Mouse (Mus musculus): ENCODE results near the gene Mdfic. TPM values are rescaled to one million over a fixed set of nuclear protein-coding genes. Genes with fewer than 3 reads are reported as not detected.

Gene Mdfic
- polyA plus RNA-seq, 1 experiment from 2014 or later, result 7.0 TPM

- Histone ChIP-seq H3K4me1 (ENCODE audit: control insufficient read depth, insufficient read depth, low read length) (peaks cover 12% of the 10 kb centered on the region), H3K27me3 (ENCODE audit: control insufficient read depth, insufficient read depth, low read length) (no peaks in the 10 kb centered on the region)
These were observed 27.1 kb downstream of the Mdfic start for GRCm38 (mm10) chr6:15747396-15748155.

GRCm38 (mm10) chr6:15748236-15748635 is 27.8 kb downstream of the Mdfic start:
- Histone ChIP-seq H3K4me3 (replicated peaks; ENCODE audit: low read length) (no peak overlapping the region), H3K4me1 (ENCODE audit: control insufficient read depth, insufficient read depth, low read length) (peaks cover 7% of the 10 kb centered on the region), H3K4me2 (ENCODE audit: low read depth, low read length) (no peak overlapping the region), H3K9me3 (replicated peaks; ENCODE audit: control insufficient read depth, low read length) (0 out of 2 replicates have a peak, but pooled peaks cover 3% of the 10 kb centered on the region), H3K36me3 (ENCODE audit: control insufficient read depth, insufficient read depth, low read length) (0 out of 2 replicates have a peak, but pooled peaks cover 11% of the 10 kb centered on the region), H3K9ac (ENCODE audit: low read length) (no peak overlapping the region), H3K27ac (ENCODE audit: low read length) (no peak overlapping the region), H3K27me3 (ENCODE audit: control insufficient read depth, insufficient read depth, low read length) (no peaks in the 10 kb centered on the region)
- 83% methylated on average over 1 of the region's 1 CpGs for WGBS
- no peak for ATAC-seq (ENCODE audit: insufficient read depth, low FRiP score)

More at GRCm38 (mm10) chr6:15747396-15748155, 27.1 kb downstream of the Mdfic start:
- H3K9me3 ChIP-seq (replicated peaks; ENCODE audit: control insufficient read depth, low read length), result 0 out of 2 replicates have a peak, but pooled peaks cover 3% of the 10 kb centered on the region
- no peak for ATAC-seq (ENCODE audit: insufficient read depth, low FRiP score)
- no peak overlapping the region for H3K4me3 ChIP-seq (replicated peaks; ENCODE audit: low read length)
- no peak overlapping the region for H3K4me2 ChIP-seq (ENCODE audit: low read depth, low read length)
- H3K27ac ChIP-seq (ENCODE audit: low read length), result no peak overlapping the region
- WGBS, result 85% methylated on average over 5 of the region's 5 CpGs
- H3K36me3 ChIP-seq (ENCODE audit: control insufficient read depth, insufficient read depth, low read length), result 0 out of 2 replicates have a peak, but pooled peaks cover 11% of the 10 kb centered on the region
- H3K9ac ChIP-seq (ENCODE audit: low read length), result no peak overlapping the region

GRCm38 (mm10) chr6:15748943-15749342 is 28.5 kb downstream of the Mdfic start:
- H3K4me3 ChIP-seq (replicated peaks; ENCODE audit: low read length), result no peak overlapping the region
- no peaks in the 10 kb centered on the region for H3K4me1 ChIP-seq (ENCODE audit: control insufficient read depth, insufficient read depth, low read length)
- ATAC-seq (ENCODE audit: insufficient read depth, low FRiP score), result no peak
- H3K9ac ChIP-seq (ENCODE audit: low read length), result no peak overlapping the region
- 0 out of 2 replicates have a peak, but pooled peaks cover 11% of the 10 kb centered on the region for H3K36me3 ChIP-seq (ENCODE audit: control insufficient read depth, insufficient read depth, low read length)
- WGBS, result 90% methylated on average over 2 of the region's 2 CpGs
- H3K4me2 ChIP-seq (ENCODE audit: low read depth, low read length), result no peak overlapping the region
- no peak overlapping the region for H3K27ac ChIP-seq (ENCODE audit: low read length)
- H3K27me3 ChIP-seq (ENCODE audit: control insufficient read depth, insufficient read depth, low read length), result no peaks in the 10 kb centered on the region
- H3K9me3 ChIP-seq (replicated peaks; ENCODE audit: control insufficient read depth, low read length), result 0 out of 2 replicates have a peak, but pooled peaks cover 3% of the 10 kb centered on the region

- Histone ChIP-seq H3K4me3 (replicated peaks; ENCODE audit: low read length) (no peak overlapping the region), H3K4me1 (ENCODE audit: control insufficient read depth, insufficient read depth, low read length) (no peaks in the 10 kb centered on the region), H3K9me3 (replicated peaks; ENCODE audit: control insufficient read depth, low read length) (0 out of 2 replicates have a peak, but pooled peaks cover 3% of the 10 kb centered on the region), H3K4me2 (ENCODE audit: low read depth, low read length) (no peak overlapping the region), H3K9ac (ENCODE audit: low read length) (no peak overlapping the region), H3K27me3 (ENCODE audit: control insufficient read depth, insufficient read depth, low read length) (no peaks in the 10 kb centered on the region), H3K27ac (ENCODE audit: low read length) (no peak overlapping the region), H3K36me3 (ENCODE audit: control insufficient read depth, insufficient read depth, low read length) (0 out of 2 replicates have a peak, but pooled peaks cover 11% of the 10 kb centered on the region)
- ATAC-seq (ENCODE audit: insufficient read depth, low FRiP score), result no peak
- WGBS, result 82% methylated on average over 5 of the region's 5 CpGs
These were observed 29.6 kb downstream of the Mdfic start for GRCm38 (mm10) chr6:15750101-15750500.

GRCm38 (mm10) chr6:15751375-15751774 is 30.9 kb downstream of the Mdfic start:
- Histone ChIP-seq H3K4me2 (ENCODE audit: low read depth, low read length) (no peak overlapping the region), H3K4me3 (replicated peaks; ENCODE audit: low read length) (no peak overlapping the region), H3K9ac (ENCODE audit: low read length) (no peak overlapping the region), H3K4me1 (ENCODE audit: control insufficient read depth, insufficient read depth, low read length) (no peaks in the 10 kb centered on the region), H3K36me3 (ENCODE audit: control insufficient read depth, insufficient read depth, low read length) (0 out of 2 replicates have a peak, but pooled peaks cover 11% of the 10 kb centered on the region), H3K27me3 (ENCODE audit: control insufficient read depth, insufficient read depth, low read length) (no peaks in the 10 kb centered on the region), H3K9me3 (replicated peaks; ENCODE audit: control insufficient read depth, low read length) (0 out of 2 replicates have a peak, but pooled peaks cover 3% of the 10 kb centered on the region), H3K27ac (ENCODE audit: low read length) (no peak overlapping the region)
- 94% methylated on average over 2 of the region's 2 CpGs for WGBS
- no peak for ATAC-seq (ENCODE audit: insufficient read depth, low FRiP score)

GRCm38 (mm10) chr6:15752160-15752559 is 31.7 kb downstream of the Mdfic start:
- H3K9ac ChIP-seq (ENCODE audit: low read length), result no peak overlapping the region
- H3K36me3 ChIP-seq (ENCODE audit: control insufficient read depth, insufficient read depth, low read length), result 0 out of 2 replicates have a peak, but pooled peaks cover 9% of the 10 kb centered on the region
- H3K4me3 ChIP-seq (replicated peaks; ENCODE audit: low read length), result no peak overlapping the region
- 0 out of 2 replicates have a peak, but pooled peaks cover 3% of the 10 kb centered on the region for H3K9me3 ChIP-seq (replicated peaks; ENCODE audit: control insufficient read depth, low read length)
- H3K4me2 ChIP-seq (ENCODE audit: low read depth, low read length), result no peak overlapping the region
- ATAC-seq (ENCODE audit: insufficient read depth, low FRiP score), result no peak
- no peak overlapping the region for H3K27ac ChIP-seq (ENCODE audit: low read length)
- H3K4me1 ChIP-seq (ENCODE audit: control insufficient read depth, insufficient read depth, low read length), result no peaks in the 10 kb centered on the region
- no peaks in the 10 kb centered on the region for H3K27me3 ChIP-seq (ENCODE audit: control insufficient read depth, insufficient read depth, low read length)
- WGBS, result 88% methylated on average over 5 of the region's 5 CpGs

DNA sequence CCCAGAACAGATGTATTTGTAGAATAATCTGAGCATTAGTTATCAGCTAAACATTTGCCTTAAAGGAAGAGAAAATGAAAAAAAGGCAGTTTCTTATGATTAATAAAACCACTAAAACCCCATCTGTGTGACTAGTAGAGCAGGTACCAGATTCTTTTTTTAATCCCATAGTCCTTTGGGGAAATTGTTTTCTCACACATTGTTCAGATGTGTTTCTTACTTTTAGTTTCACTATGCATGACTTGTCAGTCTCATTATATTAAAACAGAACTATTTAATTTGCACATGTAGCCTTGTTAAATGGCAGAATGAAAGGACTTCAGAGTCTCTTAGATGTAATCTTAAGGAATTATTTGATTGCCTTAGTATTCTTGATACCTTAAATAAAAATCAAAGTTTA is 32.7 kb downstream of the Mdfic start:
- H3K36me3 ChIP-seq (ENCODE audit: control insufficient read depth, insufficient read depth, low read length), result peaks cover 10% of the 10 kb centered on the region; the same call in 1 of the 2 replicates
- H3K4me2 ChIP-seq (ENCODE audit: low read depth, low read length), result no peak overlapping the region
- H3K27ac ChIP-seq (ENCODE audit: low read length), result no peak overlapping the region
- H3K9me3 ChIP-seq (replicated peaks; ENCODE audit: control insufficient read depth, low read length), result 0 out of 2 replicates have a peak, but pooled peaks cover 3% of the 10 kb centered on the region
- H3K27me3 ChIP-seq (ENCODE audit: control insufficient read depth, insufficient read depth, low read length), result no peaks in the 10 kb centered on the region
- H3K4me1 ChIP-seq (ENCODE audit: control insufficient read depth, insufficient read depth, low read length), result no peaks in the 10 kb centered on the region
- H3K4me3 ChIP-seq (replicated peaks; ENCODE audit: low read length), result no peak overlapping the region
- no peak overlapping the region for H3K9ac ChIP-seq (ENCODE audit: low read length)
- no peak for ATAC-seq (ENCODE audit: insufficient read depth, low FRiP score)

DNA sequence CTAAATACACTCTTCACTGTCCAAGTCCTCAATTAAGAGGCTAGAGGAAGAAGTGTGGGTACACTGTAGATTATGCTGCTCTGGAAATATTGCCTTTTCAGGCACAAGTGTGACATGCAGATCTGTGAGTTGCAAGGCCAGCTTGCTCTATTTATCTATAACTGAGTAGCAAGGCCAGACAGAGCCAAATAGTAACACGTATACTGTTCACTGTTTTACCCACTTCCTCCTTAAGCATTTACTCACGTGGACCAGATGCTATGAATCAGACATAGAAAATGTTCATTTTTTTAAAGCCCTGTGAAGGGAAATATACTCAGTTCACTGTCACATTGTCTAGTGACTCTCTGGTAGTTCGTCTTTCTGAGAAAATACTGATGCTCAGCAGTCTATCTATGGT is 37.9 kb downstream of the Mdfic start:
- H3K4me3 ChIP-seq (replicated peaks; ENCODE audit: low read length), result no peak overlapping the region
- peaks cover 2% of the 10 kb centered on the region; the same call in 1 of the 2 replicates for H3K36me3 ChIP-seq (ENCODE audit: control insufficient read depth, insufficient read depth, low read length)
- peaks cover 5% of the 10 kb centered on the region; the same call in 1 of the 2 replicates for H3K4me1 ChIP-seq (ENCODE audit: control insufficient read depth, insufficient read depth, low read length)
- WGBS, result 48% methylated on average over 3 of the region's 3 CpGs
- H3K4me2 ChIP-seq (ENCODE audit: low read depth, low read length), result no peak overlapping the region
- no peak overlapping the region for H3K27ac ChIP-seq (ENCODE audit: low read length)
- no peak overlapping the region for H3K9ac ChIP-seq (ENCODE audit: low read length)
- no peaks in the 10 kb centered on the region for H3K9me3 ChIP-seq (replicated peaks; ENCODE audit: control insufficient read depth, low read length)
- ATAC-seq (ENCODE audit: insufficient read depth, low FRiP score), result peak; percentile 47; the same call in 1 of the 2 replicates
- H3K27me3 ChIP-seq (ENCODE audit: control insufficient read depth, insufficient read depth, low read length), result no peaks in the 10 kb centered on the region

GRCm38 (mm10) chr6:15760750-15761149 is 40.3 kb downstream of the Mdfic start:
- Histone ChIP-seq H3K27me3 (ENCODE audit: control insufficient read depth, insufficient read depth, low read length) (no peaks in the 10 kb centered on the region), H3K4me1 (ENCODE audit: control insufficient read depth, insufficient read depth, low read length) (peaks cover 5% of the 10 kb centered on the region; the same call in 1 of the 2 replicates), H3K4me3 (replicated peaks; ENCODE audit: low read length) (no peak overlapping the region), H3K27ac (ENCODE audit: low read length) (no peak overlapping the region), H3K36me3 (ENCODE audit: control insufficient read depth, insufficient read depth, low read length) (peaks cover 2% of the 10 kb centered on the region; the same call in 1 of the 2 replicates), H3K9ac (ENCODE audit: low read length) (no peak overlapping the region), H3K9me3 (replicated peaks; ENCODE audit: control insufficient read depth, low read length) (no peaks in the 10 kb centered on the region), H3K4me2 (ENCODE audit: low read depth, low read length) (no peak overlapping the region)
- peak; percentile 73; the same call in 1 of the 2 replicates for ATAC-seq (ENCODE audit: insufficient read depth, low FRiP score)
- WGBS, result 69% methylated on average over 6 of the region's 6 CpGs
